Mouse (Mus musculus) embryonic facial prominence, embryonic 12.5 days (tissue): ENCODE measurements around the gene Chst14. TPM values are rescaled to one million over a fixed set of nuclear protein-coding genes. Genes with fewer than 3 reads are reported as not detected.

Experiments used
- ATAC-seq: fragments of 200-750 bp; cut with Nextera tagmentation; 2 replicates; pipeline ENCODE4 v1.8.0; 2017; ENCODE audit not compliant: insufficient number of reproducible peaks, insufficient read depth, low FRiP score, low TSS enrichment
- H3K27ac ChIP-seq: fragments of 300-500 bp; sonication (generic); 2 replicates; pipeline ENCODE4 v1.5.1; 2016; ENCODE audit warnings: mild to moderate bottlenecking
- H3K27me3 ChIP-seq: fragments of 300-500 bp; sonication (generic); 2 replicates; pipeline ENCODE4 v1.6.1; 2016; ENCODE audit warnings: mild to moderate bottlenecking, moderate library complexity
- H3K36me3 ChIP-seq: fragments of 300-500 bp; sonication (generic); 2 replicates; pipeline ENCODE4 v1.6.1; 2016; ENCODE audit warnings: mild to moderate bottlenecking
- H3K4me1 ChIP-seq: fragments of 300-500 bp; sonication (generic); 2 replicates; pipeline ENCODE4 v1.6.1; 2016
- H3K4me2 ChIP-seq: fragments of 300-500 bp; sonication (generic); replicated peaks from 2 replicates; pipeline ENCODE4 v1.6.1; 2016; ENCODE audit warnings: mild to moderate bottlenecking, moderate library complexity
- H3K4me3 ChIP-seq: fragments of 300-500 bp; sonication (generic); 2 replicates; pipeline ENCODE4 v1.5.1; 2016; ENCODE audit warnings: mild to moderate bottlenecking
- H3K9ac ChIP-seq: fragments of 300-500 bp; sonication (generic); 2 replicates; pipeline ENCODE4 v1.6.1; 2016; ENCODE audit warnings: mild to moderate bottlenecking, moderate library complexity
- H3K9me3 ChIP-seq: fragments of 300-500 bp; sonication (generic); 2 replicates; pipeline ENCODE4 v1.6.1; 2016; ENCODE audit warnings: mild to moderate bottlenecking, moderate library complexity
- WGBS: fragments of 180-500 bp; shearing (Covaris S2); methylation state at CpG from one replicate; pipeline ENCODE4 v1.1.7; 2016; 5-methylcytosine and 5-hydroxymethylcytosine counted together
- polyA plus RNA-seq: library from polyadenylated mRNA; unstranded; fragments of >200 nt; fragmentation: Nextera tagmentation; extraction: Ambion mirVana; gene quantifications from 2 replicates; pipeline ENCODE4 v1.2.1, GENCODE M21; 2016

The Chst14 gene
- polyA plus RNA-seq, 1 experiment from 2014 or later, result 51.0 TPM

DNA sequence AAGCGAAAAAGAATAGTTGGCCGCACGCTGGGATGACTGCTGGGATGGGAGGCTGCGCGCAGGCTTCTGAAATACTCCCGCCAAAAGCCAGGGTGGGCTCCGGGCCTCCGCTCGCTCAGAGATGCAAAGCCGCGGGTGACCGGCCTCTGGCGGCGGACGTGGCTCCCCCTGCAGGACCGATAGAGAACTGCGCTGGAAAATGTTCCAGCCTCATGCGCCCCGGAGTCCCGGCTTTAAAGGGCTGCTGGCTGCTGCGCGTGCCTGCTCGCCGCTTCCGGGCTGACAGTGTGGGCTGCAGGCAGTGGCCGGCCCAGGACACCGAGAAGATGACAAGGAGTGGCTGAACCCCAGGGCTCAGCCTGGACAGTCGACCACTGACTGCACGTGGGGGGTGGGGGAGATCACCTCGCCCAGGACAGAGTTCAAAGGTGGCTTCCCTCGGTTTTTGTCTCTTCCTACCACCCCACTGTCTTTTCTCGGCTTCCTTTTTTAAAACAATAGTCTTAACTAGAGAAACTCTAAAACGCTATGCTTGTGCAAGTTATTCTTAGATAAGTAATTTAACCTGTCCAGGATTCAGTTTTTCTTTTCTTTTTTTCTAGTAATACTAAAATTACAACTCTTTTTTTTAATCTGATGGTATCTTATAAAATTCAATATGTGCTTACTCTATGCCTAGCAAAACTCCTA lies 46.5 kb downstream of the Chst14 start:
- WGBS, result under 1% methylated on average over 33 of the region's 33 CpGs
- H3K27me3 ChIP-seq, result peaks cover 44% of the 10 kb centered on the region

DNA sequence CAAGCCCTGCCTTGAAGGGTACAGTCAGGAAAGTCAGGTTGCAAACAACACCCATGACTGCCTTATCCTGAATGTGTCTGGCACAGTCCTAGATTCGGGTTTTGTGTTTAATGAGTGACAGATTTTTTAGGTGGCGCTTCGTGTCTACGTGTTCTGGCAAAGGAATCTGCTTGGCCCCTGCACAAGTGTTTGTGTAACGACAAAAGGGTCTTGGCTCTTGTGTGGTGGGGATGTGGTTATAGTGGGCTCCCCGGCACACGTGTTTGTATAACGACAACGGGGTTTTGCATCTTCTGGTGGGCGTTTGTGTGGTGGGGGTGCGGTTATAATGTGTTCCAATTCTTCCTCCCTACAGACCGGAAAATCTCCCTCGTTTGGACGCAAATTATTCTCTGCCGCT lies 49.6 kb downstream of the Chst14 start:
- Histone ChIP-seq H3K9me3 (no peaks in the 10 kb centered on the region), H3K27ac (no peak overlapping the region), H3K4me1 (no peaks in the 10 kb centered on the region)

More for the DNA sequence above, 46.5 kb downstream of the Chst14 start:
- H3K4me1 ChIP-seq, result no peaks in the 10 kb centered on the region
- H3K4me3 ChIP-seq, result peak overlapping the region; percentile 36
- peak overlapping the region; percentile 74 for H3K4me2 ChIP-seq
- H3K27ac ChIP-seq, result no peak overlapping the region
- peak overlapping the region; percentile 55 for H3K9ac ChIP-seq
- H3K9me3 ChIP-seq, result no peaks in the 10 kb centered on the region
- peak; percentile 62 for ATAC-seq
- no peaks in the 10 kb centered on the region for H3K36me3 ChIP-seq

DNA sequence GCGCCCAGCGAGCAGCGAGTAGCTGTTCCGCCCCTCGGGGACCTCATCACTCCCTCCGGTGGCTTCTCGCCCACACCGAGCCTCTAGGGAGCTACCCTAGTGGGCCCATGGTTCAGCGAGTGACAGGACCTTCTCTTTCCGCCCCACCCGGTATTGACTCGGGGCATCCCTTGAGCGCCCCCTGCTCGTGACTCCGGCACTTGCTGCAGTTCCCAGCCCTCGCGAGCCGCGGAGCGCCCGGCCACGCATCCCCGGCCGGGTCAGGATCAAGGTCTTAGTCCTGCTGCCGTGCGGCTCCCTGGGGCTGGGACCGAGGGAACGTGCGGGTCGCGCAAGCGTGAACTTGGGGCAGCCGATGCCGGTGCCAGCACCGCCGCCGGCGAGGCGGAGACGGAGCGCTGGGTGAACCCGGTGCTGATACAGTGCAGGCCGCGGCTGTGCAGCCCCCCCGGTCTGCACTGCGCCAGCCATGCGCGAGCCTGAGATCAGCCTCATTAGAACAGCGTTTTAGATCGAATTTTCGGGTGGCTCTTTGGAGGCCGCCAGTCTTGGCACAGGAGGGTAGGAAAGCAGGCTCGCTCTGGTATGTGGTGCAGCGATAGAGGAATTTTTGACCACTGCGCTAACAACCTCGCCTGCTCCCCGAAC lies 50.1 kb downstream of the Chst14 start:
- Histone ChIP-seq H3K4me3 (peak overlapping the region; percentile 47), H3K4me2 (peak overlapping the region; percentile 68), H3K36me3 (no peaks in the 10 kb centered on the region), H3K27me3 (peaks cover 50% of the 10 kb centered on the region), H3K9ac (peak overlapping the region; percentile 55), H3K9me3 (no peaks in the 10 kb centered on the region), H3K27ac (no peak overlapping the region), H3K4me1 (no peaks in the 10 kb centered on the region)
- WGBS, result 1% methylated on average over 57 of the region's 57 CpGs
- peak; percentile 81; the same call in 1 of the 2 replicates for ATAC-seq

More for the DNA sequence above, 49.6 kb downstream of the Chst14 start:
- H3K4me3 ChIP-seq, result peak overlapping the region; percentile 47
- H3K27me3 ChIP-seq, result peaks cover 50% of the 10 kb centered on the region
- H3K4me2 ChIP-seq, result peak overlapping the region; percentile 68
- H3K36me3 ChIP-seq, result no peaks in the 10 kb centered on the region
- no peak for ATAC-seq
- WGBS, result 3% methylated on average over 15 of the region's 15 CpGs
- H3K9ac ChIP-seq, result peak overlapping the region; percentile 55

DNA sequence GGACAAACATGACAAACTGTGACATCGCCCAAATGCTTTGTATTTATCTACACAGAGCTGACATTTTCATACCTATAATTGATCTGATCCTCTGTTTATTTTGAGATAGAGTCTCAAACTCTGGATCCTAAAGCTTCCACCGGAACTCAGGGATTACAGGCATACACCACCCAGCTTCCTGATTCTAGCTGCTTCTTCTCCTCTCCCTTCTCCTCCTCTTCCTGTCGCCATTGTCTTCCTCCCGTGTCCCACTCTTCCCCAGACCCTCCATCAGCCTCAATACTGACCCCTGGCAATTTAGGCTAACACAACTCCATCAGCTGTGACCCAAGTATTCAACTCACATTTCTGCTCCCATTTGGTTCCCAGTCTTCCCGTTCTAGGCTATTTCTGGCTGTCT lies 50.6 kb downstream of the Chst14 start:
- Histone ChIP-seq H3K4me2 (peak overlapping the region; percentile 68), H3K4me1 (no peaks in the 10 kb centered on the region), H3K27me3 (peaks cover 49% of the 10 kb centered on the region), H3K9ac (no peak overlapping the region), H3K36me3 (no peaks in the 10 kb centered on the region), H3K9me3 (no peaks in the 10 kb centered on the region), H3K4me3 (peak overlapping the region; percentile 47), H3K27ac (no peak overlapping the region)
- WGBS, result 11% methylated on average over 5 of the region's 5 CpGs
- no peak for ATAC-seq

DNA sequence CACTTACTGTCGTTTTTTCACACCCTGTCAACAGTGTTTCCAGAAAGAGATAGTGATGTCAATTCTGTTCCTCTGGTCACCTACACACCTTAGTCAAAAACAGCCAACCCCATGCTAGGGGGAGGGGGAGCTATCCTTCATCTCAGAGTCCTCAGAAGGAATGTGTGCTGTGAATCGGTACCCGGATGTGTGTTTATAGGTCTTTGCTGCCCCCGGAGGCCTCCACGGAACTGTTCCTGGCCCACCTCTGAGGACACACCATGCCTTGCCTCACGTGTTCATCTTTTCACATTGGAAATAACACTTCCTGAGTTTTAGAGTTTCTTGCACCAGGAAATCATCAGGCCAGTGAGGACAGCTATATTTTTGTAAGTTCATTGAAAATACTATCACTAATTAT lies 51.8 kb downstream of the Chst14 start:
- no peak for ATAC-seq
- H3K4me3 ChIP-seq, result no peak overlapping the region
- WGBS, result 29% methylated on average over 6 of the region's 6 CpGs
- no peaks in the 10 kb centered on the region for H3K4me1 ChIP-seq
- H3K27me3 ChIP-seq, result peaks cover 46% of the 10 kb centered on the region
- H3K4me2 ChIP-seq, result no peak overlapping the region
- no peak overlapping the region for H3K27ac ChIP-seq
- H3K36me3 ChIP-seq, result no peaks in the 10 kb centered on the region
- H3K9me3 ChIP-seq, result no peaks in the 10 kb centered on the region
- H3K9ac ChIP-seq, result no peak overlapping the region

Other genes with a start within 250 kb of the Chst14 start
- gene Ankrd63, start 222.5 kb upstream of the Chst14 start, polyA plus RNA-seq, result not detected in 2 replicates
- gene Plcb2, start 198.1 kb upstream of the Chst14 start, polyA plus RNA-seq, result 0.38 and 0.47 TPM in 2 replicates
- gene Inafm2, start 180.7 kb upstream of the Chst14 start, polyA plus RNA-seq, result 16.5 and 17.9 TPM in 2 replicates
- 1.3 and 1.5 TPM in 2 replicates for gene Ccdc9b, start 163.8 kb upstream of the Chst14 start, polyA plus RNA-seq
- not detected in 2 replicates for gene Phgr1, start 153.7 kb upstream of the Chst14 start, polyA plus RNA-seq
- gene Disp2, start 146.8 kb upstream of the Chst14 start, polyA plus RNA-seq, result 1.3 and 1.6 TPM in 2 replicates
- 116 and 125 TPM in 2 replicates for gene Knstrn, start 112.5 kb upstream of the Chst14 start, polyA plus RNA-seq
- 81.4 and 87.0 TPM in 2 replicates for gene Ivd, start 64.5 kb upstream of the Chst14 start, polyA plus RNA-seq
- gene Bahd1, start 26.1 kb upstream of the Chst14 start, polyA plus RNA-seq, result 4.1 and 4.9 TPM in 2 replicates
- gene Ccdc32, start 102.9 kb downstream of the Chst14 start, polyA plus RNA-seq, result 22.6 and 23.3 TPM in 2 replicates
- 4.6 and 6.0 TPM in 2 replicates for gene Rpusd2, start 108.3 kb downstream of the Chst14 start, polyA plus RNA-seq
- gene Knl1, start 120.6 kb downstream of the Chst14 start, polyA plus RNA-seq, result 54.3 and 55.0 TPM in 2 replicates
- 53.3 and 57.7 TPM in 2 replicates for gene Rad51, start 186.3 kb downstream of the Chst14 start, polyA plus RNA-seq
- 41.9 and 42.3 TPM in 2 replicates for gene Rmdn3, start 230.5 kb downstream of the Chst14 start, polyA plus RNA-seq
- 4.7 and 5.2 TPM in 2 replicates for gene Gchfr, start 241.3 kb downstream of the Chst14 start, polyA plus RNA-seq
- gene Gm14137, start 248.0 kb downstream of the Chst14 start, polyA plus RNA-seq, result 0.70 and 1.1 TPM in 2 replicates